Mouse (Mus musculus) neutrophil, adult 83 days (primary cell): ENCODE results near the gene Ccdc32. TPM values are rescaled to one million over a fixed set of nuclear protein-coding genes. Genes with fewer than 3 reads are reported as not detected.

Experiments
- total RNA-seq, 2 experiments: library from RNA; stranded (reverse); gene quantifications; one replicate each; pipeline ENCODE4 v1.2.4; 2023

The Ccdc32 gene
- 1 to 10 TPM; 5.9 to 7.0 TPM for total RNA-seq

GRCm38 (mm10) chr2:119028941-119029551, at the start of gene Ccdc32:
Gene Ccdc32 (minus strand): TSS chr2:119029393.

GRCm38 (mm10) chr2:119046649-119047611, 17.7 kb upstream of the Ccdc32 start, which contains the start of gene Knl1:
Gene Knl1 (plus strand): TSS chr2:119047119.

GRCm38 (mm10) chr2:119034656-119035396, 5.6 kb upstream of the Ccdc32 start, which contains the start of gene Rpusd2:
Gene Rpusd2 (plus strand): TSS chr2:119034790.

Other genes with a start within 250 kb of the Ccdc32 start
- under 1 TPM in 1 of 2 experiments, not detected in 1; 0.04 TPM for gene Disp2, start 249.7 kb downstream of the Ccdc32 start, total RNA-seq
- 10 to 100 TPM; 53.2 to 58.7 TPM for gene Knstrn, start 215.4 kb downstream of the Ccdc32 start, total RNA-seq
- gene Ivd, start 167.4 kb downstream of the Ccdc32 start, total RNA-seq = 10 to 100 TPM; 29.2 to 30.5 TPM
- 10 to 100 TPM in 1 of 2 experiments, 1 to 10 TPM in 1; 8.5 to 11.6 TPM for gene Bahd1, start 129.0 kb downstream of the Ccdc32 start, total RNA-seq
- 1 to 10 TPM; 3.4 TPM for gene Chst14, start 102.9 kb downstream of the Ccdc32 start, total RNA-seq
- gene Rpusd2, start 5.4 kb upstream of the Ccdc32 start, total RNA-seq = 1 to 10 TPM; 2.6 to 3.1 TPM
- gene Knl1, start 17.7 kb upstream of the Ccdc32 start, total RNA-seq = 10 to 100 TPM; 36.3 to 43.6 TPM
- gene Rad51, start 83.4 kb upstream of the Ccdc32 start, total RNA-seq = 10 to 100 TPM; 17.8 to 20.4 TPM
- gene Rmdn3, start 127.6 kb upstream of the Ccdc32 start, total RNA-seq = 10 to 100 TPM in 1 of 2 experiments, 1 to 10 TPM in 1; 9.8 to 11.5 TPM
- gene Gchfr, start 138.4 kb upstream of the Ccdc32 start, total RNA-seq = not detected
- gene Gm14137, start 145.1 kb upstream of the Ccdc32 start, total RNA-seq = not detected
- gene Zfyve19, start 179.2 kb upstream of the Ccdc32 start, total RNA-seq = 10 to 100 TPM; 16.9 to 18.6 TPM
- 10 to 100 TPM; 14.4 to 15.2 TPM for gene Dnajc17, start 179.4 kb upstream of the Ccdc32 start, total RNA-seq
- gene Ppp1r14d, start 200.5 kb upstream of the Ccdc32 start, total RNA-seq = not detected
- not detected for gene Spint1, start 208.0 kb upstream of the Ccdc32 start, total RNA-seq
- 1 to 10 TPM; 3.6 to 6.4 TPM for gene Rhov, start 241.9 kb upstream of the Ccdc32 start, total RNA-seq